ENCODE assay signal across 10 mouse cellular contexts in the genomic region with DNA sequence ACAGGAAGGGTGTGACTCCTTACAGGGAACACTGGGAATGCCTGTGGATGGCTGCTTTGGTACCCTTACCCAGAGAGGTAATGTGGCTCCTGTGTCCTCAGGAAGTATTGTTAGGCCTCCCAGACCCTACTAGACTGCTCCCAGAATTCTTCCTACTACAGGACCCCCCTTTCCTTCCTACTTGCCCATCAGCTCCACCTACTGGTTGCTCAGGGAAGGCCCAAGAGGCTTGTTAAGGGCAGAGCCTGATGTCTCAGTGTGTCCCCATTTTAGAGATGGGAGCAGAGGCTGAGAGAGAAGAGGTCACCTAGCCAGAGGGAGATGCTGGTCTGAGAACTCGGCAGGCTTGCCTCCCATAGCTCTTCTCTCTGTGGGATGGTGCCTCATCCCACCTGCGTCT.
DNase-seq lines count a peak whose midpoint lies in the region; ATAC-seq and TF ChIP-seq lines count a peak whose summit lies in the region.
"Had no signal": no experiment of that assay in that cellular context is flagged by ENCODE, and none has a peak within 500 bp of the region (broad histone marks: within the 10 kb centered on the region; RNA-seq: fewer than 3 reads in every experiment).

No protein-coding gene starts in this region.

- peak; percentile 77 for TF ChIP-seq CTCF in heart, adult 2 months (IDR thresholded peaks at IDR 0.05)

- peaks cover 37% of the 10 kb centered on the region for H3K4me1 ChIP-seq in heart, adult 2 months (ENCODE audit: control insufficient read depth, insufficient read depth, low read length)
- H3K4me1 ChIP-seq in heart, embryonic 11.5 days (ENCODE audit: control insufficient read depth, insufficient read depth, low read length), result peaks cover 20% of the 10 kb centered on the region

- no peak overlapping the region for H3K4me3 ChIP-seq in heart, adult 2 months
- no peak overlapping the region for H3K4me3 ChIP-seq in heart, embryonic 11.5 days (ENCODE audit: low read depth, low read length)
- H3K4me3 ChIP-seq: hindbrain, embryonic 15.5 days; megakaryocyte, embryonic 14.5 days had no signal

- H3K36me3 ChIP-seq in heart, adult 2 months (ENCODE audit: control insufficient read depth, insufficient read depth, low read length), result no peaks in the 10 kb centered on the region
- H3K36me3 ChIP-seq in heart, embryonic 11.5 days (ENCODE audit: control insufficient read depth, insufficient read depth, low read length), result no peaks in the 10 kb centered on the region
- H3K36me3 ChIP-seq: hindbrain, embryonic 15.5 days had no signal

- intact Hi-C loops in heart, adult 2 months (cut with DNase I), result loop anchor here (5.0 kb wide), 1 partner anchor 128 kb away; no protein-coding TSS in a partner anchor

- H3K27ac ChIP-seq in heart, adult 2 months, result peak overlapping the region; percentile 2; the same call in 1 of the 2 replicates
- H3K27ac ChIP-seq in heart, embryonic 11.5 days (ENCODE audit: low read depth, low read length), result no peak overlapping the region
- H3K27ac ChIP-seq: hindbrain, embryonic 15.5 days had no signal

- ATAC-seq in heart, embryonic 11.5 days (replicated peaks; ENCODE audit: insufficient number of reproducible peaks, low FRiP score, low TSS enrichment), result no peak

- 84% methylated on average over 2 of the region's 2 CpGs for WGBS in heart, adult 2 months
- 85% methylated on average over 2 of the region's 2 CpGs for WGBS in heart, embryonic 11.5 days (ENCODE audit: insufficient replicate concordance)

- H3K27me3 ChIP-seq in heart, adult 2 months (ENCODE audit: control insufficient read depth, insufficient read depth, low read length), result no peaks in the 10 kb centered on the region
- no peaks in the 10 kb centered on the region for H3K27me3 ChIP-seq in heart, embryonic 11.5 days (ENCODE audit: control insufficient read depth, insufficient read depth, low read length)
- H3K27me3 ChIP-seq: hindbrain, embryonic 15.5 days had no signal

- DNase-seq in heart, adult 2 months, result peak; percentile 48 to 60
- peak; percentile 50 for DNase-seq in A20 (ENCODE audit: low read depth, low spot score)
- DNase-seq in adrenal gland, postnatal 14 days, result peak; percentile 55
- DNase-seq in kidney, postnatal 4 days, result peak; percentile 63 to 69
- peak; percentile 73 for DNase-seq in thymus, postnatal 14 days
- DNase-seq in left cerebral cortex, adult 8-10 months (ENCODE audit: low spot score in 2 of 2), result no peak
- no peak for DNase-seq in frontal cortex, postnatal 10 days (ENCODE audit: low spot score in 2 of 2)

- no peak overlapping the region for H3K9ac ChIP-seq in heart, adult 2 months (ENCODE audit: low read depth, low read length)
- no peak overlapping the region for H3K9ac ChIP-seq in heart, embryonic 11.5 days (ENCODE audit: low read depth, low read length)
- H3K9ac ChIP-seq: hindbrain, embryonic 15.5 days had no signal

- no peaks in the 10 kb centered on the region for H3K79me2 ChIP-seq in heart, adult 2 months (replicated peaks; ENCODE audit: control insufficient read depth, insufficient read depth, low read length)

- no peak overlapping the region for H3K4me2 ChIP-seq in heart, embryonic 11.5 days
- H3K4me2 ChIP-seq: hindbrain, embryonic 15.5 days had no signal

- TF ChIP-seq EP300 in heart, adult 2 months (IDR thresholded peaks at IDR 0.05; ENCODE audit: insufficient read depth, low read depth, low read length), result no peak

- TF ChIP-seq POLR2A in heart, adult 2 months (IDR thresholded peaks at IDR 0.05; ENCODE audit: insufficient read depth, low read depth, low read length), result no peak

- H3K9me3 ChIP-seq in heart, embryonic 11.5 days (replicated peaks; ENCODE audit: control insufficient read depth, low read length), result no peaks in the 10 kb centered on the region
- H3K9me3 ChIP-seq: hindbrain, embryonic 15.5 days; megakaryocyte, embryonic 14.5 days had no signal

Comparison
In these comparisons a context has a peak if more than half of its experiments do, and no peak if none do; other contexts are left out.
1. DNase-seq: peak in heart, adult 2 months (2 of 2), A20 (single experiment), adrenal gland, postnatal 14 days (single experiment), kidney, postnatal 4 days (2 of 2) and thymus, postnatal 14 days (single experiment); none in left cerebral cortex, adult 8-10 months (0 of 2) and frontal cortex, postnatal 10 days (0 of 2).